Mouse (Mus musculus) skeletal muscle tissue, postnatal 0 days (tissue): ENCODE results near the gene Hhat. TPM values are rescaled to one million over a fixed set of nuclear protein-coding genes. Genes with fewer than 3 reads are reported as not detected.

ENCODE experiments used
- polyA plus RNA-seq: library from polyadenylated mRNA; unstranded; fragments of >200 nt; fragmentation: Nextera tagmentation; extraction: Ambion mirVana; gene quantifications from 2 replicates; pipeline ENCODE4 v1.2.1, GENCODE M21; 2015

Hhat gene
- polyA plus RNA-seq = 4.0 and 4.2 TPM in 2 replicates

GRCm38 (mm10) chr1:192770495-192771331, at the start of gene Hhat:
TSS of gene Hhat (minus strand) at chr1:192771223.

Other genes with a start within 250 kb of the Hhat start
- 10.8 and 11.1 TPM in 2 replicates for gene Sertad4, start 84.5 kb upstream of the Hhat start, polyA plus RNA-seq